11 mouse cellular contexts compared by ENCODE assay signal in genomic region chr6:5380624-5381252, GRCm38 (mm10). TPM values are rescaled to one million over a fixed set of nuclear protein-coding genes. Genes with fewer than 3 reads are reported as not detected.
A peak's percentile ranks its signal among the peaks of the same experiment; 100 is the strongest.
DNase-seq lines count a peak whose midpoint lies in the region; ATAC-seq and TF ChIP-seq lines count a peak whose summit lies in the region.
"Had no signal": no experiment of that assay in that cellular context is flagged by ENCODE, and none has a peak within 500 bp of the region (broad histone marks: within the 10 kb centered on the region; RNA-seq: fewer than 3 reads in every experiment).

No protein-coding gene starts in this region.

- H3K9ac ChIP-seq in heart, embryonic 11.5 days (ENCODE audit: low read depth, low read length): peak overlapping the region; percentile 18; the same call in 1 of the 2 replicates
- H3K9ac ChIP-seq in CH12.LX (ENCODE audit: insufficient read depth, low read depth): no peak overlapping the region
- peak overlapping the region; percentile 58; the same call in 1 of the 2 replicates for H3K9ac ChIP-seq in limb, embryonic 13.5 days

- no peak for TF ChIP-seq RAD21 in CH12.LX (IDR thresholded peaks at IDR 0.05; ENCODE audit: low read depth, low read length)

- no peak overlapping the region for H3K27ac ChIP-seq in heart, embryonic 11.5 days (ENCODE audit: low read depth, low read length)
- H3K27ac ChIP-seq in CH12.LX (ENCODE audit: insufficient read depth, low read depth): 0 out of 2 replicates have a peak overlapping the region, but pooled peaks have one; percentile 55
- H3K27ac ChIP-seq in forebrain, embryonic 10.5 days: peak overlapping the region; percentile 93
- peak overlapping the region; percentile 81 for H3K27ac ChIP-seq in limb, embryonic 13.5 days

- DNase-seq in heart, adult 8-10 months (ENCODE audit: low spot score): no peak
- no peak for DNase-seq in CH12.LX (ENCODE audit: extremely low read depth)
- peak; percentile 79 for DNase-seq in forebrain, embryonic 10.5 days (ENCODE audit: extremely low spot score, low spot score)
- no peak for DNase-seq in ovary, postnatal 10 days (ENCODE audit: low spot score)
- DNase-seq in cerebellum, adult 18-20 months: no peak
- DNase-seq in testis, postnatal 14 days (ENCODE audit: low spot score): no peak
- DNase-seq: adrenal gland, adult 2 months; kidney, postnatal 14 days; lung, adult 2 months had no signal

- ATAC-seq in heart, embryonic 11.5 days (replicated peaks; ENCODE audit: insufficient number of reproducible peaks, low FRiP score, low TSS enrichment): no peak
- peak; percentile 38; the same call in 1 of the 2 replicates for ATAC-seq in limb, embryonic 13.5 days (ENCODE audit: low FRiP score, low read depth)

- TF ChIP-seq POLR2A in CH12.LX (IDR thresholded peaks at IDR 0.05; ENCODE audit: low read depth, low read length): no peak

- WGBS in heart, embryonic 11.5 days (ENCODE audit: insufficient replicate concordance): 25% methylated on average over 9 of the region's 9 CpGs
- 2% methylated on average over 9 of the region's 9 CpGs for WGBS in forebrain, embryonic 10.5 days
- 13% methylated on average over 9 of the region's 9 CpGs for WGBS in limb, embryonic 13.5 days

- in situ Hi-C loops in CH12.LX (cut with MboI; ENCODE audit: low pct_ligation_motif_present, low pct_unique_long_range_greater_than_20kb, low sequenced_read_pairs): loop anchor here (10.0 to 25.0 kb wide), 5 partner anchors 146 to 818 kb away; no protein-coding TSS in a partner anchor

- H3K9me3 ChIP-seq in heart, embryonic 11.5 days (replicated peaks; ENCODE audit: control insufficient read depth, low read length): no peaks in the 10 kb centered on the region
- no peaks in the 10 kb centered on the region for H3K9me3 ChIP-seq in CH12.LX (replicated peaks; ENCODE audit: low read length)
- H3K9me3 ChIP-seq in forebrain, embryonic 10.5 days: no peaks in the 10 kb centered on the region
- no peaks in the 10 kb centered on the region for H3K9me3 ChIP-seq in limb, embryonic 13.5 days

- peak overlapping the region; percentile 54 for H3K4me2 ChIP-seq in heart, embryonic 11.5 days
- peak overlapping the region; percentile 96 for H3K4me2 ChIP-seq in CH12.LX (ENCODE audit: insufficient read depth, low read depth, poor library complexity, severe bottlenecking)
- H3K4me2 ChIP-seq in limb, embryonic 13.5 days (replicated peaks): peak overlapping the region; percentile 64

- H3K36me3 ChIP-seq in heart, embryonic 11.5 days (ENCODE audit: control insufficient read depth, insufficient read depth, low read length): no peaks in the 10 kb centered on the region
- H3K36me3 ChIP-seq in CH12.LX (replicated peaks in 1 of 2; ENCODE audit: control insufficient read depth in 1 of 2, insufficient read depth in 1 of 2, low read length in 1 of 2): no peaks in the 10 kb centered on the region
- H3K36me3 ChIP-seq in forebrain, embryonic 10.5 days (replicated peaks): no peaks in the 10 kb centered on the region
- no peaks in the 10 kb centered on the region for H3K36me3 ChIP-seq in limb, embryonic 13.5 days

- no peaks in the 10 kb centered on the region for H3K79me2 ChIP-seq in CH12.LX (replicated peaks; ENCODE audit: control insufficient read depth, extremely low read depth, insufficient read depth, poor library complexity, severe bottlenecking)

- no peak for TF ChIP-seq CTCF in CH12.LX (conservative IDR thresholded peaks at IDR 0.05 in 1 of 2, IDR thresholded peaks at IDR 0.05 in 1 of 2; ENCODE audit: low read depth in 2 of 2, low read length in 2 of 2)

- 0 out of 2 replicates have a peak overlapping the region, but pooled peaks have one; percentile 0 for H3K4me3 ChIP-seq in heart, embryonic 11.5 days (ENCODE audit: low read depth, low read length)
- no peak overlapping the region for H3K4me3 ChIP-seq in CH12.LX (replicated peaks in 1 of 3; ENCODE audit: low read depth in 2 of 3, low read length in 2 of 3, poor library complexity in 1 of 3)
- peak overlapping the region; percentile 35 for H3K4me3 ChIP-seq in forebrain, embryonic 10.5 days
- H3K4me3 ChIP-seq in limb, embryonic 13.5 days: peak overlapping the region; percentile 31; the same call in 1 of the 2 replicates

- H3K4me1 ChIP-seq in heart, embryonic 11.5 days (ENCODE audit: control insufficient read depth, insufficient read depth, low read length): 0 out of 2 replicates have a peak, but pooled peaks cover 8% of the 10 kb centered on the region
- peaks cover 4 to 20% of the 10 kb centered on the region in 2 experiments for H3K4me1 ChIP-seq in CH12.LX (ENCODE audit: control insufficient read depth in 1 of 2, insufficient read depth in 2 of 2)
- peaks cover 72% of the 10 kb centered on the region for H3K4me1 ChIP-seq in forebrain, embryonic 10.5 days
- H3K4me1 ChIP-seq in limb, embryonic 13.5 days: peaks cover 48% of the 10 kb centered on the region

- no peaks in the 10 kb centered on the region for H3K27me3 ChIP-seq in heart, embryonic 11.5 days (ENCODE audit: control insufficient read depth, insufficient read depth, low read length)
- H3K27me3 ChIP-seq in CH12.LX (replicated peaks): no peaks in the 10 kb centered on the region
- no peaks in the 10 kb centered on the region for H3K27me3 ChIP-seq in forebrain, embryonic 10.5 days (ENCODE audit: poor library complexity, severe bottlenecking)
- no peaks in the 10 kb centered on the region for H3K27me3 ChIP-seq in limb, embryonic 13.5 days

- dilution Hi-C loops in CH12.LX (cut with MboI; ENCODE audit: extremely low pct_ligation_motif_present, extremely low pct_unique_long_range_greater_than_20kb, low sequenced_read_pairs): no loop called here

- no peak for TF ChIP-seq EP300 in CH12.LX (IDR thresholded peaks at IDR 0.05; ENCODE audit: low read length)

TF ChIP-seq in CH12.LX, 34 proteins besides CTCF, POLR2A, EP300 and RAD21:
- TF ChIP-seq TBP (conservative IDR thresholded peaks at IDR 0.05; ENCODE audit: low read depth, low read length): no peak
- no peak for TF ChIP-seq MAX (IDR thresholded peaks at IDR 0.05; ENCODE audit: low read length)
- no peak for TF ChIP-seq KAT2A (IDR thresholded peaks at IDR 0.05; ENCODE audit: insufficient replicate concordance, low read length)
- TF ChIP-seq MEF2A (IDR thresholded peaks at IDR 0.05; ENCODE audit: borderline replicate concordance, low read depth, low read length): no peak
- TF ChIP-seq RCOR1 (conservative IDR thresholded peaks at IDR 0.05; ENCODE audit: low read depth, low read length): no peak
- TF ChIP-seq USF2 (conservative IDR thresholded peaks at IDR 0.05; ENCODE audit: low read depth, low read length): no peak
- TF ChIP-seq ZC3H11A (IDR thresholded peaks at IDR 0.05; ENCODE audit: low read depth, low read length): no peak
- TF ChIP-seq NELFE (IDR thresholded peaks at IDR 0.05; ENCODE audit: low read depth, low read length): no peak
- TF ChIP-seq MXI1 (IDR thresholded peaks at IDR 0.05; ENCODE audit: low read depth, low read length): no peak

RNA-seq across cellular contexts. Expression of gene Asb4, which starts 2.4 kb away (rescaled TPM):
- polyA plus RNA-seq in heart, embryonic 11.5 days (2014; fragmentation: Nextera tagmentation; extraction: Ambion mirVana): 58.4 and 70.1 TPM in 2 replicates
- 1 to 10 TPM; 4.6 to 7.3 (median 5.6) TPM for total RNA-seq in heart, adult 8-10 months (2022)
- total RNA-seq in CH12.LX (2012; rRNA removed) (0.04 TPM in 2 replicates), CH12.LX (2014; rRNA removed) (0.07 and 0.11 TPM in 2 replicates)
- polyA plus RNA-seq in CH12.LX (2012; ENCODE audit: insufficient read length, low read depth): 0.07 TPM in 1 of 2 replicates, not detected in the other
- polyA plus RNA-seq in forebrain, embryonic 10.5 days (2016; fragmentation: Nextera tagmentation; extraction: Ambion mirVana): 23.0 and 25.3 TPM in 2 replicates
- 61.3 and 66.4 TPM in 2 replicates for polyA plus RNA-seq in limb, embryonic 13.5 days (2015; fragmentation: Nextera tagmentation; extraction: Ambion mirVana)

Comparison
In these comparisons a context has a peak if more than half of its experiments do, and no peak if none do; other contexts are left out.
1. H3K4me3 ChIP-seq: peak in heart, embryonic 11.5 days (single experiment), forebrain, embryonic 10.5 days (single experiment) and limb, embryonic 13.5 days (single experiment); none in CH12.LX (0 of 3).
2. RNA of gene Asb4, which starts 2.4 kb away (polyA plus RNA-seq): 61.3 to 66.4 TPM in limb, embryonic 13.5 days, 58.4 to 70.1 TPM in heart, embryonic 11.5 days and 23.0 to 25.3 TPM in forebrain, embryonic 10.5 days; 0.07 TPM in CH12.LX; every median in the first group is over 10 times any median in the second.
3. Peak in every context shown above with its lines, with median percentiles within 50 percentile points of each other: H3K4me2 ChIP-seq.